Mouse (Mus musculus) limb, embryonic 11.5 days (tissue): ENCODE results near the gene Olfr561. TPM values are rescaled to one million over a fixed set of nuclear protein-coding genes. Genes with fewer than 3 reads are reported as not detected.

Experiments used
- ATAC-seq: fragments of 200-750 bp; cut with Nextera tagmentation; 2 replicates; pipeline ENCODE4 v1.8.0; 2017; ENCODE audit warnings: low read depth; ENCODE audit not compliant: insufficient number of reproducible peaks, low FRiP score, low TSS enrichment
- DNase-seq: peaks from one replicate; pipeline ENCODE4 v3.0.0-alpha.2; 2015; ENCODE audit warnings: low spot score
- H3K27ac ChIP-seq: fragments of 300-500 bp; sonication (generic); replicated peaks from 2 replicates; pipeline ENCODE4 v1.5.1; 2014; ENCODE audit warnings: low read depth, mild to moderate bottlenecking, low read length
- H3K27me3 ChIP-seq: fragments of 300-500 bp; sonication (generic); 2 replicates; pipeline ENCODE4 v1.6.1; 2014; ENCODE audit warnings: mild to moderate bottlenecking, low read length, mixed read lengths; ENCODE audit not compliant: control insufficient read depth, insufficient read depth
- H3K36me3 ChIP-seq: fragments of 300-500 bp; sonication (generic); 2 replicates; pipeline ENCODE4 v1.6.1; 2014; ENCODE audit warnings: mild to moderate bottlenecking, low read length, moderate library complexity, mixed read lengths; ENCODE audit not compliant: control insufficient read depth, insufficient read depth
- H3K4me1 ChIP-seq: fragments of 300-500 bp; sonication (generic); 2 replicates; pipeline ENCODE4 v1.6.1; 2014; ENCODE audit warnings: low read length, mixed read lengths; ENCODE audit not compliant: control insufficient read depth, insufficient read depth
- H3K4me2 ChIP-seq: fragments of 300-500 bp; sonication (generic); 2 replicates; pipeline ENCODE4 v1.6.1; 2014; ENCODE audit warnings: low read depth, mild to moderate bottlenecking, moderate library complexity; ENCODE audit not compliant: severe bottlenecking
- H3K4me3 ChIP-seq: fragments of 300-500 bp; sonication (generic); 2 replicates; pipeline ENCODE4 v1.5.1; 2014; ENCODE audit warnings: low read depth, low read length
- H3K9ac ChIP-seq: fragments of 300-500 bp; sonication (generic); 2 replicates; pipeline ENCODE4 v1.6.1; 2014; ENCODE audit warnings: mild to moderate bottlenecking, low read length
- H3K9me3 ChIP-seq: fragments of 300-500 bp; sonication (generic); 2 replicates; pipeline ENCODE4 v1.6.1; 2016; ENCODE audit warnings: low read length; ENCODE audit not compliant: control insufficient read depth
- WGBS: fragments of 180-500 bp; shearing (Covaris S2); extraction: QIAGEN DNeasy Blood & Tissue Kit; methylation state at CpG from one replicate; pipeline ENCODE4 v1.1.7; 2014; 5-methylcytosine and 5-hydroxymethylcytosine counted together
- polyA plus RNA-seq: library from polyadenylated mRNA; unstranded; fragments of >200 nt; fragmentation: Nextera tagmentation; extraction: Ambion mirVana; gene quantifications from 2 replicates; pipeline ENCODE4 v1.2.1, GENCODE M21; 2014

The Olfr561 gene
- not detected in 2 replicates for polyA plus RNA-seq

DNA sequence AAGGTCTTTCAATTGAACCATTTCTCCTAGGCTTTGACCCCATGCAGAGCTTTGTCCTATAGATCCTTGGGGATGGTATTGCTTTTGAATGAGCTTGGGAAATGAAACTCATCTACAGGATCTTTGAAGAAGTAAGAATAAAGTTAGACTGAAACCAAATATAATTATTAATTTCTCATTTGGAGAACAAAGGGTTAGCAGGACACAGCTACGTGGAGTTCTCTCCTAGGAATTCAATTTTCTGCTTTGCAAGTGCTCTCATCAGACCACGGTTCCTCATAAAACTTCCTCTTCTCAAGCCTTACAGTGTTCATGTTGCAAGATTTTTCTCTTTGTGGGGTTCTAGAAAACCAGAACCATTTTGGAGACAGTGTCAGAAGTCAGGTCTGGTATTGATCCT is at the start of gene Olfr561:
Gene Olfr561, plus strand, starts transcription at position 301 of the 400 bp plus-strand sequence.
- Histone ChIP-seq H3K4me1 (no peaks in the 10 kb centered on the region), H3K36me3 (no peaks in the 10 kb centered on the region), H3K4me2 (no peak within 1 kb of the TSS), H3K27ac (no peak within 1 kb of the TSS), H3K4me3 (no peak within 1 kb of the TSS), H3K9ac (no peak within 1 kb of the TSS), H3K27me3 (no peaks in the 10 kb centered on the region), H3K9me3 (no peaks in the 10 kb centered on the region)
- DNase-seq (no peak), ATAC-seq (no peak)
- 80% methylated on average over 2 of the region's 2 CpGs for WGBS

GRCm38 (mm10) chr7:102727391-102727790 is 43.6 kb upstream of the Olfr561 start, which contains the start of gene Olfr559:
TSS of gene Olfr559 (minus strand) at chr7:102727491.
- Histone ChIP-seq H3K4me2 (no peak within 1 kb of the TSS), H3K9me3 (no peaks in the 10 kb centered on the region), H3K4me3 (no peak within 1 kb of the TSS), H3K27ac (no peak within 1 kb of the TSS), H3K9ac (no peak within 1 kb of the TSS), H3K27me3 (no peaks in the 10 kb centered on the region), H3K36me3 (no peaks in the 10 kb centered on the region), H3K4me1 (no peaks in the 10 kb centered on the region)
- DNase-seq: no peak
- no peak for ATAC-seq

DNA sequence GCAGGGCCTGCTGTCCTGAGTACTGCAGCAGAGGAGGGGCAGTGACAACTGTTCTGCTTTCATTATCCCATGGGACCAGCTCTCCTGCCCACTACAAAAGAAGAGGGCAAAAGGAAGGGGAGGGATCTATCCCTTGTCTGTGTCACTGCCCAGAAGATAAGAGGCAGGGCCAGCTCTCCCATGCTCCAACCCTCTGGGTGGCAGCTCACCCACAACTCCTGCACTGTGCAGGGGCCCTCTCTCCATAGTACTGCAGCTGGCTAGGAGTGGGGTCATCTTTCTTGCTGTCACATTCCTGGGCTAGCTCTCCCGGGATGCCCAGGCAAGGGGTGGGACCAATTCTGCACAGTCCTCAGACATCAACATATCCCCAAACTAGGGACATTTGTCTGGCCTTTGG is 37.2 kb upstream of the Olfr561 start:
- H3K9me3 ChIP-seq: no peaks in the 10 kb centered on the region
- ATAC-seq (no peak), DNase-seq (no peak)
- H3K4me2 ChIP-seq: no peak overlapping the region
- no peak overlapping the region for H3K4me3 ChIP-seq
- WGBS: 53% methylated on average over 1 of the region's 1 CpGs
- no peaks in the 10 kb centered on the region for H3K36me3 ChIP-seq
- no peak overlapping the region for H3K9ac ChIP-seq
- no peak overlapping the region for H3K27ac ChIP-seq
- H3K4me1 ChIP-seq: no peaks in the 10 kb centered on the region
- H3K27me3 ChIP-seq: no peaks in the 10 kb centered on the region

DNA sequence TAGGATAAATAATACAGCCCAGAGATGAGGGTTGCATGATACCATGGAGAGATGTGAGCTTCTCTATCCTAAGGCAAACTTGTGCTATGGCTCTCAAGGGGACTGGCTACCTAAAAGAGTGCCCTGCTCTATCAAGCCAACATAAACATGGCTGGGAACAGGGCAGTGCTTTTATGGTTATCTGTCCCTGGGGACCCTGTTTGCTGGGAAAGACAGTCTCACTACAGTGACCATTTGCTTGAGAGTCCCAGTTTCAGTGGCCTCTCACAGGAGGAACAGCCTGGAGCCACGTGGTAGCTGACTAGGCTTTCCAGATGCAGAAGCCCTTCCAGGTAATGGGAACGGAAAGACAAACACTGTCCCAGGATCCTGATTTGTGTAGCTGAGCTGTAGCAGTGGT is 33.3 kb upstream of the Olfr561 start:
- H3K4me3 ChIP-seq: no peak overlapping the region
- ATAC-seq (no peak), DNase-seq (no peak)
- no peak overlapping the region for H3K4me2 ChIP-seq
- no peak overlapping the region for H3K27ac ChIP-seq
- 52% methylated on average over 2 of the region's 2 CpGs for WGBS
- no peaks in the 10 kb centered on the region for H3K36me3 ChIP-seq
- no peaks in the 10 kb centered on the region for H3K27me3 ChIP-seq
- no peaks in the 10 kb centered on the region for H3K4me1 ChIP-seq
- H3K9ac ChIP-seq: no peak overlapping the region
- H3K9me3 ChIP-seq: no peaks in the 10 kb centered on the region

DNA sequence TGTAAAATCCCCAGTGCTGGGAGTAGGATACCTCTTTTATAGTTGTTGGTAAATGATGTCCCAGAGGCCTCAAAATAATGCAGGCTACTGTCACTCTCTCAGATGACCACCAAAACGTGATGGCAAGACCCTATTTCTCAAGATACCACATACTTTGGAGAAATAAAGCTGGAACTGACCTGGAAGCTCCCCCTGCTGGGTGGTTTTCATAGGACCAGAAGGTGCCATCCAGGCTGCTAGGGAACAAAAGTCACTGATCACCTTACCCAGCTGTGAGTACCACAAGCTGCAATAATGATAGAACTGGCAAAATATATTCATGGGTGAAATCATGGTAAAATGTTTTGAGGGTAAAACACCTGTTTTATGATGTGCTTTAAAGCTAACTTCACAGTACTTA is 18.9 kb upstream of the Olfr561 start:
- ATAC-seq: no peak
- no peak for DNase-seq
- 11% methylated on average over 1 of the region's 1 CpGs for WGBS

GRCm38 (mm10) chr7:102759266-102759665 is 11.8 kb upstream of the Olfr561 start, which contains the start of the genes Olfr560 and Olfr78:
TSS of gene Olfr560 (minus strand) at chr7:102759366.
TSS of gene Olfr78 (minus strand) at chr7:102759471.
- Histone ChIP-seq H3K9ac (no peak within 1 kb of the TSS), H3K4me1 (no peaks in the 10 kb centered on the region), H3K9me3 (no peaks in the 10 kb centered on the region), H3K27me3 (no peaks in the 10 kb centered on the region), H3K36me3 (no peaks in the 10 kb centered on the region), H3K4me3 (no peak within 1 kb of the TSS), H3K4me2 (no peak within 1 kb of the TSS), H3K27ac (no peak within 1 kb of the TSS)
- WGBS: 77% methylated on average over 4 of the region's 4 CpGs
- DNase-seq: no peak
- ATAC-seq: no peak

More for the DNA sequence above, 18.9 kb upstream of the Olfr561 start:
- Histone ChIP-seq H3K27ac (no peak overlapping the region), H3K27me3 (no peaks in the 10 kb centered on the region), H3K4me3 (no peak overlapping the region), H3K36me3 (no peaks in the 10 kb centered on the region), H3K9me3 (no peaks in the 10 kb centered on the region), H3K9ac (no peak overlapping the region), H3K4me1 (no peaks in the 10 kb centered on the region), H3K4me2 (no peak overlapping the region)

DNA sequence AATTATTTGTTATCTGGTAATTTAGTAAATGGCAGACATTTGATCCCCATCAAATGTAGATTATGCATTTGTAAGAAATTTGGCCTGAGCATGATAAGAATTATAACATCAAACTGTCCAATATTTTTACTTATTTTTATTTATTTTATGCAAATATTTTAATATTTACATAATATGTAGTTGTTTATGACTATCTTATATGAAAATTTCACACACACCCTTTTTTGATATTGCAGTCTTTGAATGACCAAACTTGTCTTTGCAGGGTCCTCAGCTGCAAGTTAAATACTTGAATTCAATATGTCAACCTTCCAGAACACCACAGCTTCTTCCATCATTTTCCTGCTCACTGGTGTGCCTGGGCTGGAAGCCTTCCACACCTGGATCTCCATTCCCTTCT is 32.2 kb downstream of the Olfr561 start, which contains the start of gene Olfr564:
Gene Olfr564, plus strand, starts transcription at position 301 of the 400 bp plus-strand sequence.
- H3K27me3 ChIP-seq: no peaks in the 10 kb centered on the region
- H3K9ac ChIP-seq: no peak within 1 kb of the TSS
- H3K27ac ChIP-seq: no peak within 1 kb of the TSS
- H3K4me1 ChIP-seq: no peaks in the 10 kb centered on the region
- no peaks in the 10 kb centered on the region for H3K9me3 ChIP-seq
- no peak within 1 kb of the TSS for H3K4me2 ChIP-seq
- no peak within 1 kb of the TSS for H3K4me3 ChIP-seq
- no peak for DNase-seq
- no peak for ATAC-seq
- H3K36me3 ChIP-seq: no peaks in the 10 kb centered on the region

Other genes starting within 250 kb of the Olfr561 start
- gene Olfr547, start 236.5 kb upstream of the Olfr561 start, polyA plus RNA-seq: not detected in 2 replicates
- not detected in 2 replicates for gene Olfr548-ps1, start 230.3 kb upstream of the Olfr561 start, polyA plus RNA-seq
- not detected in 2 replicates for gene Olfr549, start 221.4 kb upstream of the Olfr561 start, polyA plus RNA-seq
- gene Trim21, start 205.7 kb upstream of the Olfr561 start, polyA plus RNA-seq: 0.13 and 0.95 TPM in 2 replicates
- gene Olfr550, start 199.8 kb upstream of the Olfr561 start, polyA plus RNA-seq: not detected in 2 replicates
- not detected in 2 replicates for gene Olfr551, start 179.3 kb upstream of the Olfr561 start, polyA plus RNA-seq
- gene Olfr552, start 173.5 kb upstream of the Olfr561 start, polyA plus RNA-seq: not detected in 2 replicates
- not detected in 2 replicates for gene Olfr553, start 153.0 kb upstream of the Olfr561 start, polyA plus RNA-seq
- gene Olfr554, start 132.8 kb upstream of the Olfr561 start, polyA plus RNA-seq: not detected in 2 replicates
- not detected in 2 replicates for gene Olfr555, start 112.4 kb upstream of the Olfr561 start, polyA plus RNA-seq
- gene Olfr556, start 106.3 kb upstream of the Olfr561 start, polyA plus RNA-seq: not detected in 2 replicates
- 12.9 and 13.6 TPM in 2 replicates for gene Trim68, start 83.9 kb upstream of the Olfr561 start, polyA plus RNA-seq
- not detected in 2 replicates for gene Olfr557, start 75.3 kb upstream of the Olfr561 start, polyA plus RNA-seq
- not detected in 2 replicates for gene Olfr558, start 69.0 kb upstream of the Olfr561 start, polyA plus RNA-seq
- gene Olfr33, start 52.2 kb upstream of the Olfr561 start, polyA plus RNA-seq: not detected in 2 replicates
- gene Olfr559, start 43.7 kb upstream of the Olfr561 start, polyA plus RNA-seq: not detected in 2 replicates
- gene Olfr560, start 11.9 kb upstream of the Olfr561 start, polyA plus RNA-seq: not detected in 2 replicates
- not detected in 2 replicates for gene Olfr78, start 11.8 kb upstream of the Olfr561 start, polyA plus RNA-seq
- not detected in 2 replicates for gene Olfr564, start 32.3 kb downstream of the Olfr561 start, polyA plus RNA-seq
- gene Olfr566, start 87.5 kb downstream of the Olfr561 start, polyA plus RNA-seq: not detected in 2 replicates
- not detected in 2 replicates for gene Olfr568, start 105.9 kb downstream of the Olfr561 start, polyA plus RNA-seq
- gene Olfr569, start 119.7 kb downstream of the Olfr561 start, polyA plus RNA-seq: not detected in 2 replicates
- gene Olfr570, start 123.4 kb downstream of the Olfr561 start, polyA plus RNA-seq: not detected in 2 replicates
- not detected in 2 replicates for gene Olfr571, start 146.3 kb downstream of the Olfr561 start, polyA plus RNA-seq
- gene Olfr572, start 153.2 kb downstream of the Olfr561 start, polyA plus RNA-seq: not detected in 2 replicates
- gene Olfr573-ps1, start 171.4 kb downstream of the Olfr561 start, polyA plus RNA-seq: not detected in 2 replicates
- not detected in 2 replicates for gene Olfr574, start 177.2 kb downstream of the Olfr561 start, polyA plus RNA-seq
- gene Olfr575, start 187.6 kb downstream of the Olfr561 start, polyA plus RNA-seq: not detected in 2 replicates
- gene Olfr576, start 191.4 kb downstream of the Olfr561 start, polyA plus RNA-seq: not detected in 2 replicates
- gene Olfr577, start 204.7 kb downstream of the Olfr561 start, polyA plus RNA-seq: not detected in 2 replicates
- not detected in 2 replicates for gene Olfr578, start 218.1 kb downstream of the Olfr561 start, polyA plus RNA-seq